Mouse (Mus musculus): ENCODE measurements at regions not wholly inside any gene's neighbourhood (a gene's known extent, or its start where the extent isn't known, plus 50 kb on each side); places are given as distances from the start of the nearest gene placed in this dataset.

- no peak for DNase-seq (ENCODE audit: low spot score)
- Histone ChIP-seq H3K27ac (ENCODE audit: low read depth, low read length) (no peak overlapping the region), H3K4me1 (replicated peaks; ENCODE audit: control insufficient read depth, insufficient read depth, low read length) (no peaks in the 10 kb centered on the region), H3K4me3 (ENCODE audit: low read depth, low read length) (no peak overlapping the region), H3K36me3 (ENCODE audit: control insufficient read depth, insufficient read depth, low read length) (no peaks in the 10 kb centered on the region), H3K9me3 (ENCODE audit: control insufficient read depth, low read length) (no peaks in the 10 kb centered on the region), H3K9ac (ENCODE audit: low read depth, low read length) (no peak overlapping the region), H3K27me3 (replicated peaks; ENCODE audit: control insufficient read depth, insufficient read depth, low read length) (no peaks in the 10 kb centered on the region), H3K4me2 (no peak overlapping the region)
- ATAC-seq (replicated peaks; ENCODE audit: low FRiP score) = no peak
- WGBS = 66% methylated on average over 4 of the region's 4 CpGs
These were observed 427.7 kb upstream of the Gm10131 start for GRCm38 (mm10) chr8:34539232-34539631.

- H3K4me2 ChIP-seq = no peak overlapping the region
- H3K4me1 ChIP-seq (replicated peaks; ENCODE audit: control insufficient read depth, insufficient read depth, low read length) = no peaks in the 10 kb centered on the region
- H3K27me3 ChIP-seq (replicated peaks; ENCODE audit: control insufficient read depth, insufficient read depth, low read length) = no peaks in the 10 kb centered on the region
- no peaks in the 10 kb centered on the region for H3K36me3 ChIP-seq (ENCODE audit: control insufficient read depth, insufficient read depth, low read length)
- 62% methylated on average over 3 of the region's 3 CpGs for WGBS
- H3K9ac ChIP-seq (ENCODE audit: low read depth, low read length) = no peak overlapping the region
- DNase-seq (ENCODE audit: low spot score) (no peak), ATAC-seq (replicated peaks; ENCODE audit: low FRiP score) (no peak)
- H3K9me3 ChIP-seq (ENCODE audit: control insufficient read depth, low read length) = no peaks in the 10 kb centered on the region
- H3K27ac ChIP-seq (ENCODE audit: low read depth, low read length) = no peak overlapping the region
- no peak overlapping the region for H3K4me3 ChIP-seq (ENCODE audit: low read depth, low read length)
These were observed 423.9 kb upstream of the Gm10131 start for GRCm38 (mm10) chr8:34535434-34535833.

- Histone ChIP-seq H3K27me3 (replicated peaks; ENCODE audit: control insufficient read depth, insufficient read depth, low read length) (no peaks in the 10 kb centered on the region), H3K9ac (ENCODE audit: low read depth, low read length) (no peak overlapping the region), H3K27ac (ENCODE audit: low read depth, low read length) (no peak overlapping the region), H3K4me2 (no peak overlapping the region), H3K4me1 (replicated peaks; ENCODE audit: control insufficient read depth, insufficient read depth, low read length) (no peaks in the 10 kb centered on the region), H3K4me3 (ENCODE audit: low read depth, low read length) (no peak overlapping the region), H3K9me3 (ENCODE audit: control insufficient read depth, low read length) (no peaks in the 10 kb centered on the region), H3K36me3 (ENCODE audit: control insufficient read depth, insufficient read depth, low read length) (no peaks in the 10 kb centered on the region)
- DNase-seq (ENCODE audit: low spot score) (no peak), ATAC-seq (replicated peaks; ENCODE audit: low FRiP score) (no peak)
- 87% methylated on average over 4 of the region's 4 CpGs for WGBS
These were observed 421.9 kb upstream of the Gm10131 start for GRCm38 (mm10) chr8:34533421-34533820.

- Histone ChIP-seq H3K9me3 (ENCODE audit: control insufficient read depth, low read length) (no peaks in the 10 kb centered on the region), H3K9ac (ENCODE audit: low read depth, low read length) (no peak overlapping the region), H3K4me1 (replicated peaks; ENCODE audit: control insufficient read depth, insufficient read depth, low read length) (no peaks in the 10 kb centered on the region), H3K36me3 (ENCODE audit: control insufficient read depth, insufficient read depth, low read length) (no peaks in the 10 kb centered on the region), H3K4me3 (ENCODE audit: low read depth, low read length) (no peak overlapping the region), H3K4me2 (no peak overlapping the region), H3K27ac (ENCODE audit: low read depth, low read length) (no peak overlapping the region), H3K27me3 (replicated peaks; ENCODE audit: control insufficient read depth, insufficient read depth, low read length) (no peaks in the 10 kb centered on the region)
- WGBS = 79% methylated on average over 11 of the region's 11 CpGs
- no peak for DNase-seq (ENCODE audit: low spot score)
- ATAC-seq (replicated peaks; ENCODE audit: low FRiP score) = no peak
These were observed 419.6 kb upstream of the Gm10131 start for GRCm38 (mm10) chr8:34530896-34531679.

- no peak overlapping the region for H3K4me3 ChIP-seq (ENCODE audit: low read depth, low read length)
- 49% methylated on average over 5 of the region's 5 CpGs for WGBS
- H3K9ac ChIP-seq (ENCODE audit: low read depth, low read length) = no peak overlapping the region
- H3K36me3 ChIP-seq (ENCODE audit: control insufficient read depth, insufficient read depth, low read length) = no peaks in the 10 kb centered on the region
- H3K27ac ChIP-seq (ENCODE audit: low read depth, low read length) = no peak overlapping the region
- no peaks in the 10 kb centered on the region for H3K9me3 ChIP-seq (ENCODE audit: control insufficient read depth, low read length)
- no peaks in the 10 kb centered on the region for H3K4me1 ChIP-seq (replicated peaks; ENCODE audit: control insufficient read depth, insufficient read depth, low read length)
- no peak for ATAC-seq (replicated peaks; ENCODE audit: low FRiP score)
- no peak overlapping the region for H3K4me2 ChIP-seq
- DNase-seq (ENCODE audit: low spot score) = no peak
- no peaks in the 10 kb centered on the region for H3K27me3 ChIP-seq (replicated peaks; ENCODE audit: control insufficient read depth, insufficient read depth, low read length)
These were observed 418.5 kb upstream of the Gm10131 start for GRCm38 (mm10) chr8:34530046-34530445.

GRCm38 (mm10) chr8:34529452-34529851, 417.9 kb upstream of the Gm10131 start:
- Histone ChIP-seq H3K36me3 (ENCODE audit: control insufficient read depth, insufficient read depth, low read length) (no peaks in the 10 kb centered on the region), H3K4me2 (no peak overlapping the region), H3K4me3 (ENCODE audit: low read depth, low read length) (no peak overlapping the region), H3K9ac (ENCODE audit: low read depth, low read length) (no peak overlapping the region), H3K9me3 (ENCODE audit: control insufficient read depth, low read length) (no peaks in the 10 kb centered on the region), H3K27ac (ENCODE audit: low read depth, low read length) (no peak overlapping the region), H3K4me1 (replicated peaks; ENCODE audit: control insufficient read depth, insufficient read depth, low read length) (no peaks in the 10 kb centered on the region), H3K27me3 (replicated peaks; ENCODE audit: control insufficient read depth, insufficient read depth, low read length) (no peaks in the 10 kb centered on the region)
- ATAC-seq (replicated peaks; ENCODE audit: low FRiP score) = no peak
- DNase-seq (ENCODE audit: low spot score) = no peak
- WGBS = 71% methylated on average over 1 of the region's 1 CpGs

- Histone ChIP-seq H3K9me3 (ENCODE audit: control insufficient read depth, low read length) (no peaks in the 10 kb centered on the region), H3K27me3 (replicated peaks; ENCODE audit: control insufficient read depth, insufficient read depth, low read length) (no peaks in the 10 kb centered on the region), H3K9ac (ENCODE audit: low read depth, low read length) (no peak overlapping the region), H3K4me2 (no peak overlapping the region), H3K4me3 (ENCODE audit: low read depth, low read length) (no peak overlapping the region), H3K36me3 (ENCODE audit: control insufficient read depth, insufficient read depth, low read length) (no peaks in the 10 kb centered on the region), H3K27ac (ENCODE audit: low read depth, low read length) (no peak overlapping the region), H3K4me1 (replicated peaks; ENCODE audit: control insufficient read depth, insufficient read depth, low read length) (no peaks in the 10 kb centered on the region)
- 74% methylated on average over 3 of the region's 3 CpGs for WGBS
- ATAC-seq (replicated peaks; ENCODE audit: low FRiP score) (no peak), DNase-seq (ENCODE audit: low spot score) (no peak)
These were observed 416.7 kb upstream of the Gm10131 start for GRCm38 (mm10) chr8:34528213-34528612.

- no peak overlapping the region for H3K4me3 ChIP-seq (ENCODE audit: low read depth, low read length)
- WGBS = 67% methylated on average over 4 of the region's 4 CpGs
- no peak for DNase-seq (ENCODE audit: low spot score)
- no peaks in the 10 kb centered on the region for H3K27me3 ChIP-seq (replicated peaks; ENCODE audit: control insufficient read depth, insufficient read depth, low read length)
- H3K36me3 ChIP-seq (ENCODE audit: control insufficient read depth, insufficient read depth, low read length) = no peaks in the 10 kb centered on the region
- H3K4me2 ChIP-seq = no peak overlapping the region
- H3K9me3 ChIP-seq (ENCODE audit: control insufficient read depth, low read length) = no peaks in the 10 kb centered on the region
- no peaks in the 10 kb centered on the region; the same call in 1 of the 2 replicates for H3K4me1 ChIP-seq (replicated peaks; ENCODE audit: control insufficient read depth, insufficient read depth, low read length)
- no peak overlapping the region for H3K9ac ChIP-seq (ENCODE audit: low read depth, low read length)
- no peak for ATAC-seq (replicated peaks; ENCODE audit: low FRiP score)
- no peak overlapping the region for H3K27ac ChIP-seq (ENCODE audit: low read depth, low read length)
These were observed 413.7 kb upstream of the Gm10131 start for GRCm38 (mm10) chr8:34525231-34525630.

GRCm38 (mm10) chr8:34523849-34524248, 412.3 kb upstream of the Gm10131 start:
- H3K27ac ChIP-seq (ENCODE audit: low read depth, low read length) = no peak overlapping the region
- ATAC-seq (replicated peaks; ENCODE audit: low FRiP score) = no peak
- no peaks in the 10 kb centered on the region for H3K36me3 ChIP-seq (ENCODE audit: control insufficient read depth, insufficient read depth, low read length)
- no peak overlapping the region for H3K4me3 ChIP-seq (ENCODE audit: low read depth, low read length)
- DNase-seq (ENCODE audit: low spot score) = no peak
- no peaks in the 10 kb centered on the region for H3K27me3 ChIP-seq (replicated peaks; ENCODE audit: control insufficient read depth, insufficient read depth, low read length)
- no peak overlapping the region for H3K4me2 ChIP-seq
- H3K9ac ChIP-seq (ENCODE audit: low read depth, low read length) = no peak overlapping the region
- no peaks in the 10 kb centered on the region; the same call in 1 of the 2 replicates for H3K4me1 ChIP-seq (replicated peaks; ENCODE audit: control insufficient read depth, insufficient read depth, low read length)
- 73% methylated on average over 3 of the region's 3 CpGs for WGBS
- H3K9me3 ChIP-seq (ENCODE audit: control insufficient read depth, low read length) = no peaks in the 10 kb centered on the region

Data from liver, embryonic 11.5 days (tissue).